ENCODE assay signal across 8 mouse cellular contexts in genomic region chr5:39960981-39961380, GRCm38 (mm10).
DNase-seq lines count a peak whose midpoint lies in the region; ATAC-seq lines count a peak whose summit lies in the region.

No protein-coding gene starts in this region.

- peak; percentile 15 for DNase-seq in layer of hippocampus, adult 11-12 months (ENCODE audit: low spot score)
- no peak for DNase-seq in layer of hippocampus, postnatal 10 days (ENCODE audit: low spot score in 2 of 2)
- peak; percentile 26 for DNase-seq in ES-CJ7 (ENCODE audit: low read depth, low spot score)
- DNase-seq in brain, adult 2 months (ENCODE audit: low read depth, low spot score) = peak; percentile 80
- DNase-seq in forebrain, embryonic 11.5 days (ENCODE audit: low spot score) = peak; percentile 59
- peak; percentile 13 to 43 for DNase-seq in kidney, postnatal 36 days
- peak; percentile 14 for DNase-seq in neural tube, embryonic 11.5 days (ENCODE audit: low spot score)
- no peak for DNase-seq in thymus, postnatal 36 days

- no peaks in the 10 kb centered on the region for H3K9me3 ChIP-seq in forebrain, embryonic 11.5 days (ENCODE audit: control insufficient read depth, low read length)
- no peaks in the 10 kb centered on the region for H3K9me3 ChIP-seq in neural tube, embryonic 11.5 days (ENCODE audit: control insufficient read depth, low read length)

- H3K27me3 ChIP-seq in forebrain, embryonic 11.5 days (ENCODE audit: control insufficient read depth, insufficient read depth, low read length) = no peaks in the 10 kb centered on the region
- no peaks in the 10 kb centered on the region for H3K27me3 ChIP-seq in neural tube, embryonic 11.5 days (ENCODE audit: control insufficient read depth, insufficient read depth, low read length)

- H3K4me2 ChIP-seq in forebrain, embryonic 11.5 days (ENCODE audit: low read depth, low read length, severe bottlenecking) = no peak overlapping the region
- H3K4me2 ChIP-seq in neural tube, embryonic 11.5 days (ENCODE audit: low read depth) = no peak overlapping the region

- H3K4me1 ChIP-seq in forebrain, embryonic 11.5 days (replicated peaks; ENCODE audit: control insufficient read depth, insufficient read depth, low read length) = no peaks in the 10 kb centered on the region
- no peaks in the 10 kb centered on the region for H3K4me1 ChIP-seq in neural tube, embryonic 11.5 days (ENCODE audit: control insufficient read depth, insufficient read depth, low read length)

- H3K4me3 ChIP-seq in forebrain, embryonic 11.5 days (ENCODE audit: low read depth, low read length) = no peak overlapping the region
- no peak overlapping the region for H3K4me3 ChIP-seq in neural tube, embryonic 11.5 days (ENCODE audit: low read depth, low read length)

- H3K27ac ChIP-seq in forebrain, embryonic 11.5 days (ENCODE audit: low read depth, low read length) = no peak overlapping the region
- H3K27ac ChIP-seq in neural tube, embryonic 11.5 days (ENCODE audit: low read depth, low read length) = no peak overlapping the region

- no peaks in the 10 kb centered on the region for H3K36me3 ChIP-seq in forebrain, embryonic 11.5 days (ENCODE audit: control insufficient read depth, insufficient read depth, low read length)
- no peaks in the 10 kb centered on the region for H3K36me3 ChIP-seq in neural tube, embryonic 11.5 days (ENCODE audit: control insufficient read depth, insufficient read depth, low read length)

- H3K9ac ChIP-seq in forebrain, embryonic 11.5 days (ENCODE audit: low read length) = no peak overlapping the region
- H3K9ac ChIP-seq in neural tube, embryonic 11.5 days (ENCODE audit: low read length) = no peak overlapping the region

- 39% methylated on average over 4 of the region's 4 CpGs for WGBS in forebrain, embryonic 11.5 days
- WGBS in neural tube, embryonic 11.5 days = 27% methylated on average over 4 of the region's 4 CpGs

- peak; percentile 73; the same call in 1 of the 2 replicates for ATAC-seq in forebrain, embryonic 11.5 days (replicated peaks; ENCODE audit: low FRiP score)
- ATAC-seq in neural tube, embryonic 11.5 days (ENCODE audit: insufficient read depth, low FRiP score, low TSS enrichment) = peak; percentile 62; the same call in 1 of the 2 replicates

Comparison
In these comparisons a context has a peak if more than half of its experiments do, and no peak if none do; other contexts are left out.
1. DNase-seq: peak in layer of hippocampus, adult 11-12 months (single experiment), ES-CJ7 (single experiment), brain, adult 2 months (single experiment), forebrain, embryonic 11.5 days (single experiment), kidney, postnatal 36 days (2 of 2) and neural tube, embryonic 11.5 days (single experiment); none in layer of hippocampus, postnatal 10 days (0 of 2) and thymus, postnatal 36 days (0 of 2).